Mouse (Mus musculus) layer of hippocampus, adult 9-11 months (tissue): ENCODE measurements at regions not wholly inside any gene's neighbourhood (a gene's known extent, or its start where the extent isn't known, plus 50 kb on each side); places are given as distances from the start of the nearest gene placed in this dataset.

Source experiments
- DNase-seq: peaks from one replicate; pipeline ENCODE4 v3.0.0; 2022

GRCm38 (mm10) chr4:98190318-98190717 is 192.8 kb downstream of the Tm2d1 start:
- DNase-seq, result no peak

GRCm38 (mm10) chr4:98189894-98190293 is 193.2 kb downstream of the Tm2d1 start:
- DNase-seq, result no peak

GRCm38 (mm10) chr4:98188944-98189343 is 194.2 kb downstream of the Tm2d1 start:
- no peak for DNase-seq

- no peak for DNase-seq
Measured at GRCm38 (mm10) chr4:98187038-98187437, 196.1 kb downstream of the Tm2d1 start.

- no peak for DNase-seq
Measured at GRCm38 (mm10) chr4:98182053-98182355, 201.1 kb downstream of the Tm2d1 start.

GRCm38 (mm10) chr4:98181185-98182052 is 201.7 kb downstream of the Tm2d1 start:
- DNase-seq, result peak; percentile 37

GRCm38 (mm10) chr4:98180336-98180735 is 202.8 kb downstream of the Tm2d1 start:
- DNase-seq, result no peak
